Mouse (Mus musculus) heart, postnatal 10 days (tissue): ENCODE data around the gene Pla2r1. TPM values are rescaled to one million over a fixed set of nuclear protein-coding genes. Genes with fewer than 3 reads are reported as not detected.

Experiments
- total RNA-seq, 2 experiments: library from RNA; stranded (reverse); gene quantifications; 2 replicates each; pipeline ENCODE4 v1.2.3; 2021

Gene Pla2r1
- total RNA-seq, 2 experiments from 2014 or later: 2.1 to 2.4 TPM

Other genes with a start within 250 kb of the Pla2r1 start
- 1 to 10 TPM; 1.3 to 1.4 TPM for gene Ly75, start 170.0 kb downstream of the Pla2r1 start, total RNA-seq
- 10 to 100 TPM in 1 of 2 experiments, 1 to 10 TPM in 1; 8.6 to 18.1 TPM for gene Itgb6, start 169.3 kb upstream of the Pla2r1 start, total RNA-seq